21 mouse cellular contexts compared by ENCODE assay signal in genomic region chr6:116080756-116081155, GRCm38 (mm10).
DNase-seq lines count a peak whose midpoint lies in the region; ATAC-seq and TF ChIP-seq lines count a peak whose summit lies in the region.
"Had no signal": no experiment of that assay in that cellular context is flagged by ENCODE, and none has a peak within 500 bp of the region (broad histone marks: within the 10 kb centered on the region; RNA-seq: fewer than 3 reads in every experiment).

No protein-coding gene starts in this region.

- DNase-seq in gastrocnemius, adult 2 months = no peak
- no peak for DNase-seq in gastrocnemius, adult 8-10 months (ENCODE audit: low spot score in 2 of 2)
- DNase-seq in liver, postnatal 0 days = no peak
- DNase-seq: adrenal gland, adult 8-10 months; adrenal gland, postnatal 14 days; adrenal gland, postnatal 36 days; B cell, adult 2 months; cerebellum, adult 11-12 months; cerebellum, adult 9-10 months had no signal

- H3K27me3 ChIP-seq in intestine, postnatal 0 days (replicated peaks; ENCODE audit: control insufficient read depth, insufficient read depth, low read length) = no peaks in the 10 kb centered on the region
- no peaks in the 10 kb centered on the region for H3K27me3 ChIP-seq in intestine, embryonic 15.5 days (replicated peaks)
- H3K27me3 ChIP-seq in liver, postnatal 0 days (ENCODE audit: insufficient read depth, low read length) = no peaks in the 10 kb centered on the region
- H3K27me3 ChIP-seq in liver, embryonic 12.5 days (replicated peaks) = no peaks in the 10 kb centered on the region
- H3K27me3 ChIP-seq: CH12.LX; embryonic facial prominence, embryonic 12.5 days; forebrain, embryonic 13.5 days; forebrain, embryonic 15.5 days; Patski had no signal

- intact Hi-C loops in gastrocnemius, adult 2 months (cut with DNase I) = no loop called here

- TF ChIP-seq EP300 in liver, postnatal 0 days (IDR thresholded peaks at IDR 0.05; ENCODE audit: low read depth) = no peak

- H3K27ac ChIP-seq in gastrocnemius, adult 2 months = peak overlapping the region; percentile 9; the same call in 1 of the 2 replicates
- H3K27ac ChIP-seq in intestine, postnatal 0 days (ENCODE audit: low read depth, low read length) = no peak overlapping the region; the same call in 1 of the 2 replicates
- H3K27ac ChIP-seq in intestine, embryonic 15.5 days = no peak overlapping the region
- H3K27ac ChIP-seq in liver, postnatal 0 days (ENCODE audit: low read depth) = peak overlapping the region; percentile 23
- H3K27ac ChIP-seq in liver, embryonic 12.5 days = no peak overlapping the region
- H3K27ac ChIP-seq: embryonic facial prominence, embryonic 10.5 days; embryonic facial prominence, embryonic 12.5 days; forebrain, embryonic 13.5 days; forebrain, embryonic 15.5 days had no signal

- ATAC-seq in intestine, postnatal 0 days = peak; percentile 70
- no peak for ATAC-seq in intestine, embryonic 15.5 days
- no peak for ATAC-seq in liver, postnatal 0 days
- ATAC-seq in liver, embryonic 12.5 days = no peak
- ATAC-seq: activated CD4-positive, CD25-positive, alpha-beta regulatory T cell, adult 4 months; CD4-positive, CD25-positive, alpha-beta regulatory T cell, adult 4 months; forebrain, embryonic 13.5 days; forebrain, embryonic 15.5 days; Patski had no signal

- H3K4me3 ChIP-seq in gastrocnemius, adult 2 months = no peak overlapping the region
- no peak overlapping the region for H3K4me3 ChIP-seq in intestine, postnatal 0 days (ENCODE audit: low read depth, low read length)
- H3K4me3 ChIP-seq in intestine, embryonic 15.5 days (replicated peaks) = no peak overlapping the region
- H3K4me3 ChIP-seq in liver, postnatal 0 days (ENCODE audit: low read depth, low read length) = no peak overlapping the region
- H3K4me3 ChIP-seq in liver, embryonic 12.5 days = no peak overlapping the region
- H3K4me3 ChIP-seq: embryonic facial prominence, embryonic 10.5 days; embryonic facial prominence, embryonic 12.5 days; forebrain, embryonic 13.5 days; forebrain, embryonic 15.5 days had no signal

- no peaks in the 10 kb centered on the region for H3K9me3 ChIP-seq in intestine, postnatal 0 days (ENCODE audit: control insufficient read depth)
- no peaks in the 10 kb centered on the region for H3K9me3 ChIP-seq in intestine, embryonic 15.5 days
- H3K9me3 ChIP-seq in liver, postnatal 0 days (ENCODE audit: low read length) = no peaks in the 10 kb centered on the region
- H3K9me3 ChIP-seq in liver, embryonic 12.5 days (replicated peaks) = no peaks in the 10 kb centered on the region
- H3K9me3 ChIP-seq: embryonic facial prominence, embryonic 10.5 days; embryonic facial prominence, embryonic 12.5 days; forebrain, embryonic 13.5 days; forebrain, embryonic 15.5 days; G1E had no signal

- no peak for TF ChIP-seq CTCF in gastrocnemius, adult 2 months (IDR thresholded peaks at IDR 0.05)
- no peak for TF ChIP-seq CTCF in intestine, postnatal 0 days (IDR thresholded peaks at IDR 0.05; ENCODE audit: low read depth)
- no peak for TF ChIP-seq CTCF in liver, postnatal 0 days (IDR thresholded peaks at IDR 0.05; ENCODE audit: low read depth)

- H3K4me2 ChIP-seq in intestine, postnatal 0 days (replicated peaks; ENCODE audit: low read depth) = no peak overlapping the region
- no peak overlapping the region for H3K4me2 ChIP-seq in intestine, embryonic 15.5 days (replicated peaks)
- H3K4me2 ChIP-seq in liver, postnatal 0 days (ENCODE audit: low read depth, low read length) = no peak overlapping the region
- H3K4me2 ChIP-seq in liver, embryonic 12.5 days = no peak overlapping the region
- H3K4me2 ChIP-seq: embryonic facial prominence, embryonic 12.5 days; forebrain, embryonic 13.5 days; forebrain, embryonic 15.5 days had no signal

- 49% methylated on average over 5 of the region's 5 CpGs for WGBS in intestine, postnatal 0 days
- WGBS in intestine, embryonic 15.5 days = 63% methylated on average over 5 of the region's 5 CpGs
- WGBS in liver, postnatal 0 days (ENCODE audit: insufficient replicate concordance) = 66% methylated on average over 5 of the region's 5 CpGs
- WGBS in liver, embryonic 12.5 days (ENCODE audit: insufficient replicate concordance) = 68% methylated on average over 5 of the region's 5 CpGs

- peaks cover 6% of the 10 kb centered on the region; the same call in 1 of the 2 replicates for H3K4me1 ChIP-seq in intestine, postnatal 0 days (replicated peaks; ENCODE audit: control insufficient read depth, insufficient read depth, low read length)
- H3K4me1 ChIP-seq in intestine, embryonic 15.5 days (replicated peaks) = no peaks in the 10 kb centered on the region
- no peaks in the 10 kb centered on the region for H3K4me1 ChIP-seq in liver, postnatal 0 days (ENCODE audit: insufficient read depth)
- 0 out of 2 replicates have a peak, but pooled peaks cover 9% of the 10 kb centered on the region for H3K4me1 ChIP-seq in liver, embryonic 12.5 days
- H3K4me1 ChIP-seq: embryonic facial prominence, embryonic 10.5 days; embryonic facial prominence, embryonic 12.5 days; forebrain, embryonic 13.5 days; forebrain, embryonic 15.5 days had no signal

- H3K36me3 ChIP-seq in intestine, postnatal 0 days (ENCODE audit: control insufficient read depth, insufficient read depth) = no peaks in the 10 kb centered on the region
- no peaks in the 10 kb centered on the region for H3K36me3 ChIP-seq in intestine, embryonic 15.5 days
- no peaks in the 10 kb centered on the region for H3K36me3 ChIP-seq in liver, postnatal 0 days (replicated peaks; ENCODE audit: insufficient read depth, low read length)
- H3K36me3 ChIP-seq in liver, embryonic 12.5 days = no peaks in the 10 kb centered on the region
- H3K36me3 ChIP-seq: embryonic facial prominence, embryonic 10.5 days; embryonic facial prominence, embryonic 12.5 days; forebrain, embryonic 15.5 days; G1E had no signal

- H3K9ac ChIP-seq in intestine, postnatal 0 days (ENCODE audit: low read depth, low read length) = no peak overlapping the region
- H3K9ac ChIP-seq in intestine, embryonic 15.5 days = no peak overlapping the region
- H3K9ac ChIP-seq in liver, postnatal 0 days (replicated peaks) = no peak overlapping the region
- no peak overlapping the region for H3K9ac ChIP-seq in liver, embryonic 12.5 days
- H3K9ac ChIP-seq: embryonic facial prominence, embryonic 12.5 days; forebrain, embryonic 13.5 days; forebrain, embryonic 15.5 days had no signal

Comparison
In these comparisons a context has a peak if more than half of its experiments do, and no peak if none do; other contexts are left out.
1. H3K27ac ChIP-seq: peak in gastrocnemius, adult 2 months (single experiment) and liver, postnatal 0 days (single experiment); none in intestine, postnatal 0 days (single experiment), intestine, embryonic 15.5 days (single experiment) and liver, embryonic 12.5 days (single experiment).